Mouse (Mus musculus) kidney, adult 2 months (tissue): ENCODE results near the gene Rad52.

Source experiments
- CTCF ChIP-seq: fragments of 200-500 bp; conservative IDR thresholded peaks from 2 replicates; pipeline ENCODE4 v1.5.1; 2011; ENCODE audit warnings: low read depth, mild to moderate bottlenecking, control low read depth, low read length, moderate library complexity, mixed read lengths; ENCODE audit not compliant: insufficient read depth, insufficient read length
- POLR2A ChIP-seq: fragments of 200-500 bp; IDR thresholded peaks from one replicate; pipeline ENCODE4 v1.6.1; 2011; ENCODE audit warnings: low read depth, low read length, control low read depth

DNA sequence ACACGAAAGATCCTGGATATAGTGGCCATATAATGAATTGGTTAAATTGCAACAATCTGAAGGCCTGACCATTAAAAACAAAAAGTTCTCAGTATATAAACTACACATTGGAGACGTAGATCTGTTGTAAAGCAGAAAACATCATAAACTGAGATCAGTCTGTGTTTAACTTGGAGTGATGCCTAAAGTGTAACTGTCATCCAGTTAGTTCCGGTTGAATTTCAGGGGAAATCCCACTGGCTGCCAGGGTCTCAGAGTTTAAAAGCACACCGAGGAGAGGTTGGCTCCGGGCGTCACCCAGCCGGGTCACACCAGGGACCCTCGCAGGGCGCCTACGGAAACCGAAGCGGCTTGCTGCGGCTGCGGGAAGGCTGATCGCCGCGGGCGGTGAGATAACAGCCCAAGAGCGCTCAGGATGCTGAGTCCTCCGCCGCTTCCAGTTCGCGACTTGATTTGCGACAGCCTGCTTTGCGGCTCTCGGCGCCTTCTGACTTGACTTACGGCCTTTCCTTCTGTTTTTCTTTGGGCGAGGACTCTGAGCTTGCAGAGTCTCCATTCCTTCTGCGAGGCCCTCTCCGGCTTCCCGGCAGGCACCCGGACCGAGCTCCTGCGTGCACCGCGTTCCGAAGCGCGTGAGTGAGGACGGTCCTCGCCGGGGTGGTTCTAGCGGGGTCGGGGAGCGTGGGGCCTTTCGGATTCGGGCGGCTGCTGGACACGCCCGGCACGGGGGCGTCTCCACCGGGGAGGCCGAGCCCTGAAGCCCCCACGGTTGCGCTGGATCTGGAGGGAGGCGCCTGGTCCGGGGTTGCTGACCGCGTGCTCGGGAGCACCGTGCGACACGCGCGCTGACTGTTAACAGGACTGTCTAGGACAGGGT lies at the start of gene Rad52:
- TF ChIP-seq CTCF: no peak
- peak; percentile 27 for TF ChIP-seq POLR2A
